Mouse (Mus musculus) cerebellum, adult 9-10 months (tissue): ENCODE data around the gene Gm17019.
"Not testable (repeated sequence)": the region's sequence is repeated elsewhere in the genome, so short reads cannot be mapped to it uniquely, and the experiment has no call there.

Experiments used
- DNase-seq: peaks from one replicate; pipeline ENCODE4 v3.0.0; 2022

Gm17019 gene

GRCm38 (mm10) chr5:14996670-14997249, 36.0 kb downstream of the Gm17019 start:
- not testable (repeated sequence) for DNase-seq

- DNase-seq = not testable (repeated sequence)
Observed at GRCm38 (mm10) chr5:14994124-14994523, 38.7 kb downstream of the Gm17019 start.

GRCm38 (mm10) chr5:14990375-14991158, 42.2 kb downstream of the Gm17019 start:
- DNase-seq = not testable (repeated sequence)

- DNase-seq = not testable (repeated sequence)
Observed at GRCm38 (mm10) chr5:14986649-14987387, 46.0 kb downstream of the Gm17019 start.
